Mouse (Mus musculus) intestine, postnatal 0 days (tissue): ENCODE results near the gene Ppard. TPM values are rescaled to one million over a fixed set of nuclear protein-coding genes. Genes with fewer than 3 reads are reported as not detected.

ENCODE experiments used
- ATAC-seq: fragments of 200-750 bp; cut with Nextera tagmentation; 2 replicates; pipeline ENCODE4 v1.8.0; 2017; ENCODE audit warnings: mild to moderate bottlenecking, moderate TSS enrichment, moderate library complexity
- H3K27ac ChIP-seq: fragments of 300-500 bp; sonication (generic); 2 replicates; pipeline ENCODE4 v1.5.1; 2014; ENCODE audit warnings: mild to moderate bottlenecking, low read depth, low read length, moderate library complexity
- H3K27me3 ChIP-seq: fragments of 300-500 bp; sonication (generic); replicated peaks from 2 replicates; pipeline ENCODE4 v1.6.1; 2014; ENCODE audit warnings: low read length, mixed read lengths; ENCODE audit not compliant: control insufficient read depth, insufficient read depth
- H3K36me3 ChIP-seq: fragments of 300-500 bp; sonication (generic); 2 replicates; pipeline ENCODE4 v1.6.1; 2014; ENCODE audit warnings: mild to moderate bottlenecking, moderate library complexity; ENCODE audit not compliant: control insufficient read depth, insufficient read depth
- H3K4me1 ChIP-seq: fragments of 300-500 bp; sonication (generic); replicated peaks from 2 replicates; pipeline ENCODE4 v1.6.1; 2014; ENCODE audit warnings: antibody characterized with exemption, low read length, mixed read lengths; ENCODE audit not compliant: control insufficient read depth, insufficient read depth
- H3K4me2 ChIP-seq: fragments of 300-500 bp; sonication (generic); replicated peaks from 2 replicates; pipeline ENCODE4 v1.6.1; 2014; ENCODE audit warnings: low read depth, mild to moderate bottlenecking, moderate library complexity
- H3K4me3 ChIP-seq: fragments of 300-500 bp; sonication (generic); 2 replicates; pipeline ENCODE4 v1.5.1; 2014; ENCODE audit warnings: low read depth, low read length
- H3K9ac ChIP-seq: fragments of 300-500 bp; sonication (generic); 2 replicates; pipeline ENCODE4 v1.6.1; 2014; ENCODE audit warnings: mild to moderate bottlenecking, low read depth, low read length
- H3K9me3 ChIP-seq: fragments of 300-500 bp; sonication (generic); 2 replicates; pipeline ENCODE4 v1.6.1; 2016; ENCODE audit warnings: mixed run types; ENCODE audit not compliant: control insufficient read depth
- CTCF ChIP-seq: sonication (generic); IDR thresholded peaks from 2 replicates; pipeline ENCODE4 v1.5.1; 2016; ENCODE audit warnings: low read depth, mild to moderate bottlenecking, control low read depth, antibody characterized with exemption, moderate library complexity
- WGBS: fragments of 180-500 bp; shearing (Covaris S2); extraction: QIAGEN DNeasy Blood & Tissue Kit; methylation state at CpG from one replicate; pipeline ENCODE4 v1.1.7; 2014; 5-methylcytosine and 5-hydroxymethylcytosine counted together
- polyA plus RNA-seq: library from polyadenylated mRNA; unstranded; fragments of >200 nt; fragmentation: Nextera tagmentation; extraction: Ambion mirVana; gene quantifications from 2 replicates; pipeline ENCODE4 v1.2.1, GENCODE M21; 2015

The Ppard gene
- polyA plus RNA-seq, 1 experiment from 2014 or later, result 1.7 TPM

GRCm38 (mm10) chr17:28308297-28309195, 76.0 kb downstream of the Ppard start:
- Histone ChIP-seq H3K4me3 (no peak overlapping the region), H3K27ac (no peak overlapping the region), H3K4me1 (no peaks in the 10 kb centered on the region; the same call in 1 of the 2 replicates), H3K9me3 (no peaks in the 10 kb centered on the region), H3K9ac (no peak overlapping the region), H3K36me3 (no peaks in the 10 kb centered on the region; the same call in 1 of the 2 replicates), H3K4me2 (peak overlapping the region; percentile 45), H3K27me3 (no peaks in the 10 kb centered on the region)
- peak; percentile 96 for TF ChIP-seq CTCF
- WGBS, result 15% methylated on average over 18 of the region's 18 CpGs
- no peak for ATAC-seq

DNA sequence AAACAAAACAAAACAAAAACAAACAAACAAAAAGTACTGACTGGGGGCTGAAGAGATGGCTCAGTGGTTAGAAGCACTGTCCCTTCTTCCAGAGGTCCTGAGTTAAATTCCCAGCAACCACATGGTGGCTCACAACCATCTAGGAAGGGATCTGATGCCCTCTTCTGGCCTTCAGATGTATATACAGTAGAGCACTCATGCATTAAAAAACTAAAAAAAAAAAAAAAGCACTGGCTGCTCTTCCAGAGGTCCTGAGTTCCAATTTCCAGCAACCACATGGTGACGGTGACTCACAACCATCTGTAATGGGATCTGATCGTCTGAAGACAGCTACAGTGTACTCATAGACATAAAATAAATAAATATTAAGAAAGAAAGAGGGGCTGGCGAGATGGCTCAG, 78.3 kb downstream of the Ppard start:
- Histone ChIP-seq H3K27ac (no peak overlapping the region), H3K4me1 (no peaks in the 10 kb centered on the region; the same call in 1 of the 2 replicates), H3K9me3 (no peaks in the 10 kb centered on the region), H3K36me3 (no peaks in the 10 kb centered on the region), H3K4me2 (no peak overlapping the region), H3K9ac (no peak overlapping the region), H3K27me3 (no peaks in the 10 kb centered on the region), H3K4me3 (no peak overlapping the region)
- ATAC-seq, result no peak
- peak; percentile 29; the same call in 1 of the 2 replicates for TF ChIP-seq CTCF
- 73% methylated on average over 3 of the region's 3 CpGs for WGBS

DNA sequence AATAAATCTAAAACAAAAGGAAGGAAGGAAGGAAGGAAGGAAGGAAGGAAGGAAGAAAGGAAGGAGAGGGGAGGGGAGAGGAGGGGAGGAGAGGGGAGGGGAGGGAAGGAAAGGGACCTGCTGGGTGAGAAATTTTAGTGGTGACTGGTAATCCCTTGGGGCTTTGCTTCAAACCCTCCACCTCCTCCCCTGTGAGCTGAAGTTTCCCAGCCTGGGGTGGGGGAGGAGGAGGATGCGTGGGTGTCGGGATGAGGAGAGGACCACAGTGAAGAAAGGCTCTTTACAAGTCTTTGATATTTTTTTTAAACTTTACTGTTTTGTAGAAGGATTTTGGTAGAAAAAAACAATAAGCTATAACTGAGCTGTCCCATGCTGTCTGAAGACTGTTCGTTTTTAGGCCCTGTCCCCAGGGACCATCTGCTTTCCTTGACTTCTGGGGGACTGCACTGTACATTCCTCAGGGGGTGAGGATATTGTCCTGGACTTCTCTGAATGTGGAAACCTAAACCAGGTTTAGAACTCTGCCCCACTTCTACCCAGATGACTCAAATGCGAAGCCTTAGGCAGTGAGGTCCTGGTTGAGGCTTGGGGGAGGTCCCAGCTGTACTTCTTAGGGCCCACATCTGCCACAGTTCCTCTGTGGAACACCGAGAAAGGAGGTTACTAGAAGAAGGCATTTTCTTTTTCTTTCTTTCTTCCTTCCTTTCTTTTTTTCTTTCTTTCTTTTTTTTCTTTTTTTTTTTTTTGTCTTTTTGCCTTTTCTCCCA, 79.0 kb downstream of the Ppard start:
- Histone ChIP-seq H3K4me1 (no peaks in the 10 kb centered on the region; the same call in 1 of the 2 replicates), H3K9ac (no peak overlapping the region), H3K4me3 (no peak overlapping the region), H3K36me3 (no peaks in the 10 kb centered on the region), H3K27me3 (no peaks in the 10 kb centered on the region), H3K9me3 (no peaks in the 10 kb centered on the region), H3K27ac (no peak overlapping the region), H3K4me2 (no peak overlapping the region)
- ATAC-seq, result no peak
- TF ChIP-seq CTCF, result no peak
- 87% methylated on average over 5 of the region's 5 CpGs for WGBS

GRCm38 (mm10) chr17:28312232-28313211, 80.0 kb downstream of the Ppard start:
- TF ChIP-seq CTCF, result peak; percentile 53
- Histone ChIP-seq H3K4me1 (no peaks in the 10 kb centered on the region; the same call in 1 of the 2 replicates), H3K4me3 (peak overlapping the region; percentile 69), H3K36me3 (no peaks in the 10 kb centered on the region; the same call in 1 of the 2 replicates), H3K9ac (no peak overlapping the region), H3K27ac (no peak overlapping the region; the same call in 1 of the 2 replicates), H3K27me3 (no peaks in the 10 kb centered on the region), H3K4me2 (peak overlapping the region; percentile 85), H3K9me3 (no peaks in the 10 kb centered on the region)
- ATAC-seq, result peak; percentile 1; the same call in 1 of the 2 replicates
- WGBS, result 23% methylated on average over 17 of the region's 17 CpGs

DNA sequence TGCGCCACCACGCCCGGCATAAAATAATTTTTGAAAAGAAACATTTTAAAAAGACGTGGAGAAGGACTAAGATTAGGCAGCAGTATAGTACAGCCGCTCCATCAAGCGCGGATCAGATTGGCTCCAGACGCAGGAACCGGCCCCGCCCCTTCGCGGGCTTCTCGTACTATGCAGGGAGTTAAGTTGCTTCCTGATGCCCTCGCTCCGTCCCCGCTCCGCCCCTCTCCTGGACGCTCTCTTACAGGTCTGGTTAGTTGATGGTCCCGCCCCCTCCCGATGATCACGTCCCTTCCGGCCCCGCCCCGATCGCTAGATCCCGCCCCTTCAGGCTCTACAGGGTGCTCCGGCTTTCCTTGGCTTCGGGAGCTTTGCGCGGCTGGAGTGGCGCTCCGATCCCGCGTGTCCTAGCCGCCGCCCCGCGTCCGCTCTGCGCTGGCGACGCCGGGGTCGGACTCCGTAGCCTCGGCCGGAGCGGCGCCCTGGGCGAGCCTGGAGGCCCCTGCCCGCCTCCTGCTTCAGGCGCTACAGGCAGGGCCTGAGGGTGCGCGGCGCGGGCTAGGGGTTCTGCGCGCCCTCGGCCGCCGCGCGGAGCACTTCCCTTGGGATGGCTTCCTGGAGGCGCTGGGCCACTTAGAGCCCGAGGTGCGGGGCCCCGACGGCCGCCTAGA, 80.8 kb downstream of the Ppard start, which contains the start of gene Fance:
Gene Fance (plus strand): TSS at position 308 of the 668 bp plus-strand sequence.
- H3K36me3 ChIP-seq, result peaks cover 5% of the 10 kb centered on the region; the same call in 1 of the 2 replicates

More for the DNA sequence above, 80.8 kb downstream of the Ppard start, which contains the start of gene Fance:
- no peaks in the 10 kb centered on the region; the same call in 1 of the 2 replicates for H3K4me1 ChIP-seq
- peak within 1 kb of the TSS; percentile 91 for H3K27ac ChIP-seq
- WGBS, result under 1% methylated on average over 67 of the region's 69 CpGs
- peak within 1 kb of the TSS; percentile 69 for H3K4me3 ChIP-seq
- TF ChIP-seq CTCF, result no peak; the same call in 1 of the 2 replicates
- peak; percentile 99 for ATAC-seq
- H3K4me2 ChIP-seq, result peak within 1 kb of the TSS; percentile 85
- peak within 1 kb of the TSS; percentile 65 for H3K9ac ChIP-seq
- no peaks in the 10 kb centered on the region for H3K27me3 ChIP-seq
- H3K9me3 ChIP-seq, result no peaks in the 10 kb centered on the region
